Mouse (Mus musculus) neural tube, embryonic 11.5 days (tissue): ENCODE measurements around the gene Rnf181. TPM values are rescaled to one million over a fixed set of nuclear protein-coding genes. Genes with fewer than 3 reads are reported as not detected.

Experiments
- ATAC-seq: fragments of 200-750 bp; cut with Nextera tagmentation; 2 replicates; pipeline ENCODE4 v1.8.0; 2017; ENCODE audit warnings: moderate number of reproducible peaks, mild to moderate bottlenecking, moderate TSS enrichment, moderate library complexity; ENCODE audit not compliant: insufficient read depth, low FRiP score, low TSS enrichment
- DNase-seq: peaks from one replicate; pipeline ENCODE4 v3.0.0-alpha.2; 2015; ENCODE audit warnings: low spot score
- H3K27ac ChIP-seq: fragments of 300-500 bp; sonication (generic); 2 replicates; pipeline ENCODE4 v1.5.1; 2014; ENCODE audit warnings: low read depth, mild to moderate bottlenecking, low read length
- H3K27me3 ChIP-seq: fragments of 300-500 bp; sonication (generic); 2 replicates; pipeline ENCODE4 v1.6.1; 2014; ENCODE audit warnings: mild to moderate bottlenecking, low read length, mixed read lengths; ENCODE audit not compliant: control insufficient read depth, insufficient read depth
- H3K36me3 ChIP-seq: fragments of 300-500 bp; sonication (generic); 2 replicates; pipeline ENCODE4 v1.6.1; 2014; ENCODE audit warnings: mild to moderate bottlenecking, low read length, moderate library complexity, mixed read lengths; ENCODE audit not compliant: control insufficient read depth, insufficient read depth
- H3K4me1 ChIP-seq: fragments of 300-500 bp; sonication (generic); 2 replicates; pipeline ENCODE4 v1.6.1; 2014; ENCODE audit warnings: low read length, mixed read lengths; ENCODE audit not compliant: control insufficient read depth, insufficient read depth
- H3K4me2 ChIP-seq: fragments of 300-500 bp; sonication (generic); 2 replicates; pipeline ENCODE4 v1.6.1; 2014; ENCODE audit warnings: low read depth, mild to moderate bottlenecking, moderate library complexity
- H3K4me3 ChIP-seq: fragments of 300-500 bp; sonication (generic); 2 replicates; pipeline ENCODE4 v1.5.1; 2014; ENCODE audit warnings: low read depth, low read length
- H3K9ac ChIP-seq: fragments of 300-500 bp; sonication (generic); 2 replicates; pipeline ENCODE4 v1.6.1; 2014; ENCODE audit warnings: mild to moderate bottlenecking, low read length
- H3K9me3 ChIP-seq: fragments of 300-500 bp; sonication (generic); 2 replicates; pipeline ENCODE4 v1.6.1; 2016; ENCODE audit warnings: low read length; ENCODE audit not compliant: control insufficient read depth
- WGBS: fragments of 180-500 bp; shearing (Covaris S2); extraction: QIAGEN DNeasy Blood & Tissue Kit; methylation state at CpG from one replicate; pipeline ENCODE4 v1.1.7; 2014; 5-methylcytosine and 5-hydroxymethylcytosine counted together
- polyA plus RNA-seq: library from polyadenylated mRNA; unstranded; fragments of >200 nt; fragmentation: Nextera tagmentation; extraction: Ambion mirVana; gene quantifications from 2 replicates; pipeline ENCODE4 v1.2.1, GENCODE M21; 2014

Rnf181 gene
- polyA plus RNA-seq, 1 experiment from 2014 or later, result 114 TPM

DNA sequence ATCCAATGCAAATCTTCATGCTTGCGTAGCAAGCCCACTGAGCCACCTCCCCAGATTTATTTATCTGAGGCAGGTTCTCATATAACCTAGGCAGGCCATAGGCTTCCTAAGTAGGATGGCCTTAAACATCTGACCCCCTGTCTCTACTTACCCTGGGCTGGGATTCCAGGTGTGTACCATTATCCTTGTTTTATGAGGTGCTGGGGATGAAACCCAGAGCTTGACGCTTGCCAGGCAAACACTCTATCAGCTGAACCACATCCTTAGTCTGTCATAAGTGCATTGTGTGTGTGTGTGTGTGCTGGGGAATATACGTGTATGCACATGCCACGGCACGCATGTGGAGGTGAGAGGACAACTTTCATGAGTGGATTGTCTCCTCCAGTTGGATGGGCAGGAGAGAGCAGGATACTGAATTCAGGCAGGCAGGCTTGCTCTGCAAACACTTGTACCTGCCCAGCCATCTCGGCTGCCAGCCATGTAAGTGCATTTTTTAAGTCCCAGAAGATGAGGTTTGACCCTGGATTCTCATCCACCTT, 22.1 kb upstream of the Rnf181 start:
- ATAC-seq, result no peak
- 82% methylated on average over 6 of the region's 6 CpGs for WGBS
- Histone ChIP-seq H3K36me3 (no peaks in the 10 kb centered on the region), H3K9me3 (no peaks in the 10 kb centered on the region), H3K4me2 (no peak overlapping the region), H3K27me3 (0 out of 2 replicates have a peak, but pooled peaks cover 5% of the 10 kb centered on the region), H3K9ac (no peak overlapping the region), H3K4me1 (peaks cover 5% of the 10 kb centered on the region; the same call in 1 of the 2 replicates), H3K27ac (no peak overlapping the region), H3K4me3 (no peak overlapping the region)
- DNase-seq, result no peak

DNA sequence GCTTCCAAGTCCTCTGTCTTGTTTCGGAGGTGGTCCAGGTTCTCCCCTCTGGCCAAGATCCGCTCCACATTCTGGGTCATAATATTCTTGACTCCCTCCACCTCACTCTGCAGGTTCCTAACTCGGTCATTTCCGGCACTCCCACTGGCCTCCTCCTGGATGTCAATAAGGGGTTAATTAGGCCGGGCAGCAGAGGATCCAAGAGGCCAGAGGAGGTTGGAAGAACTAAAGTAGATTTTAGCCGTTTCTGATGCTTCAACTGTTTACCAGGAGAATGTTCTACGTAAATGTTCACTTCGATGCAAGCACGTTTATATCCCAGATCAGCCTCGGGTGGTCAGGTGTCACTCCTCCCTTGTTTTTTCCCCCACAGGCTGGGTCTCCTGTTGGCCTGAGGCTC, 21.5 kb upstream of the Rnf181 start:
- no peak overlapping the region for H3K9ac ChIP-seq
- DNase-seq (no peak), ATAC-seq (no peak)
- whole genome bisulfite sequencing, result 67% methylated on average over 10 of the region's 10 CpGs
- no peak overlapping the region for H3K4me2 ChIP-seq
- peaks cover 5% of the 10 kb centered on the region; the same call in 1 of the 2 replicates for H3K4me1 ChIP-seq
- H3K27ac ChIP-seq, result no peak overlapping the region
- no peaks in the 10 kb centered on the region for H3K9me3 ChIP-seq
- no peaks in the 10 kb centered on the region for H3K36me3 ChIP-seq
- H3K27me3 ChIP-seq, result 0 out of 2 replicates have a peak, but pooled peaks cover 5% of the 10 kb centered on the region
- no peak overlapping the region for H3K4me3 ChIP-seq

GRCm38 (mm10) chr6:72387816-72388215, 21.1 kb upstream of the Rnf181 start:
- 79% methylated on average over 3 of the region's 3 CpGs for WGBS
- no peaks in the 10 kb centered on the region for H3K36me3 ChIP-seq
- H3K27me3 ChIP-seq, result 0 out of 2 replicates have a peak, but pooled peaks cover 5% of the 10 kb centered on the region
- H3K27ac ChIP-seq, result no peak overlapping the region
- DNase-seq (no peak), ATAC-seq (no peak)
- peaks cover 5% of the 10 kb centered on the region; the same call in 1 of the 2 replicates for H3K4me1 ChIP-seq
- H3K9ac ChIP-seq, result no peak overlapping the region
- H3K4me2 ChIP-seq, result no peak overlapping the region
- no peak overlapping the region for H3K4me3 ChIP-seq
- no peaks in the 10 kb centered on the region for H3K9me3 ChIP-seq

DNA sequence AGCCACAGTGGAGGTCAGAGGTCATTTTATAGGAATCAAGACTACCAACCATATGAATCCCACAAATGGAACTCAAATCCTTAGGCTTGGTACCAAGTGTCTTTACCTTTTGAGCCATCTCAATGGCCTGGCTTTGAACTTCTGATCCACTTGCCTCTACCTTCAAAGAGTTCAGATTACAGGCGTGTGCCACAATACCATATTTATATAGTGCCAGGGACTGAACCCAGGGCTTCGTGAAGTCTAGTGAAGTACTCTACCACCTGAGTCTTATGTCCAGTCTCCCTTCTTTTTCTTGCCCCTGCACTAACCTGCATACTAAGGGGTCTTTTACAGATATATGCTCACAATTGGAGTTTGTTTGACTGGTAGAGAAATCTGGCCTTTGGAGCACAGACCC, 19.8 kb upstream of the Rnf181 start:
- no peaks in the 10 kb centered on the region for H3K9me3 ChIP-seq
- no peak overlapping the region for H3K9ac ChIP-seq
- H3K4me3 ChIP-seq, result no peak overlapping the region
- H3K4me2 ChIP-seq, result no peak overlapping the region
- H3K27ac ChIP-seq, result no peak overlapping the region
- 0 out of 2 replicates have a peak, but pooled peaks cover 5% of the 10 kb centered on the region for H3K27me3 ChIP-seq
- peaks cover 5% of the 10 kb centered on the region; the same call in 1 of the 2 replicates for H3K4me1 ChIP-seq
- DNase-seq, result no peak
- no peaks in the 10 kb centered on the region for H3K36me3 ChIP-seq
- ATAC-seq, result no peak
- WGBS, result 89% methylated on average over 2 of the region's 2 CpGs

GRCm38 (mm10) chr6:72385258-72385657, 18.5 kb upstream of the Rnf181 start:
- ATAC-seq, result no peak
- Histone ChIP-seq H3K27ac (no peak overlapping the region), H3K9ac (no peak overlapping the region), H3K9me3 (no peaks in the 10 kb centered on the region), H3K4me3 (no peak overlapping the region), H3K4me1 (peaks cover 8% of the 10 kb centered on the region; the same call in 1 of the 2 replicates), H3K27me3 (peaks cover 9% of the 10 kb centered on the region; the same call in 1 of the 2 replicates), H3K36me3 (no peaks in the 10 kb centered on the region), H3K4me2 (no peak overlapping the region)
- DNase-seq, result no peak
- 85% methylated on average over 4 of the region's 4 CpGs for WGBS

DNA sequence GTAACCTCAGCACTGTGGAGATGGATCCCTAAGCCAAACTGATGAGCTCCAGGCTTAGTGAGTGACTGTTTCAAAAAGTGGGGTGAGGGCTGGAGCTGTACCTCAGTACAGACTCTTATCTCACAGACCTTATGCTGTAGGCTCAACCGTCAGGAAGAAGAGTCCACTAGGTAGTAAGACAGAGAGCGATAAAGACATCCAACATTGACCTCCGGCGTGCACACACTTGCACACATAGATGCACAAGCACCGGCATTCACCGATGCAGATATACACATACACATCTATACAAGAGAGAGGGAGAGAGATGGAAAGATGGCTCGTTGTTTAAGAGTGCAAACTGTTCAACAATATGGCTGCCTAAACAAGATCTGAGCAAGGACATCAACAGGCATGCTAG, 17.2 kb upstream of the Rnf181 start:
- Histone ChIP-seq H3K4me1 (peaks cover 4% of the 10 kb centered on the region; the same call in 1 of the 2 replicates), H3K4me3 (no peak overlapping the region), H3K27me3 (peaks cover 13% of the 10 kb centered on the region; the same call in 1 of the 2 replicates), H3K9ac (no peak overlapping the region), H3K27ac (no peak overlapping the region), H3K9me3 (no peaks in the 10 kb centered on the region), H3K4me2 (no peak overlapping the region), H3K36me3 (no peaks in the 10 kb centered on the region)
- ATAC-seq (no peak), DNase-seq (no peak)
- WGBS, result 96% methylated on average over 7 of the region's 7 CpGs

DNA sequence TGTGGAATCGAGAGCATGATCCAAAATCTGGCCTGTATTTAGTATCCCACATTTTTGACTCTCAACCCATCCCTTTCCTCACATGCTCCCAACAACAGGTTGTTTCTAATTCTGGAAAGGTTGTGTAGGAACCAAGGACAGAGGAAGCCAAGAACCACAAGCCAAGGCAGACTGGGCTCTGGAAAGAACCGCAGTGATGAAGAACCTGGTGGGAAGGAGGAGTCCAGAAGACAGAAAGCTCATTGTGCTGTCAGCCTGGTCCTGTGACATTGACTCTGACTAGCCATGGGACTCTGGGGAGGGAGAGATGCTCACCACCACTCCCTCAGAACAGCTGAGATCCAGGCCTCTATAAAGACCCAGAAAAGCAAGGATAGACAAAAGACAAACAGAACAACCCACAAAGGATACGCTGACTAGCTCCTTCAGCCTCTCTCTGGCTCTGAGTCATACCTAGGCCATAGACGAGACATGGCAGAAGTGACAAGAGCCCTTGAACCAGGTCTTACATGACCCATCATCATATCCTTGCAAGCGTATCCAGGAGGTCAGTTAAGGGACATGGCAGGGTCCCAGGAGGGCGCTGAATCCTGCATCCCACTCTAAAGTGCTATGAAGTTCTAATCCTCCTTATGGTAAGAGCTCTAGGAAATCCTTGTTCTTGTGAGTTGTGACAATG, 16.5 kb upstream of the Rnf181 start:
- ATAC-seq, result no peak
- no peak for DNase-seq
- Histone ChIP-seq H3K9me3 (no peaks in the 10 kb centered on the region), H3K4me3 (no peak overlapping the region), H3K36me3 (no peaks in the 10 kb centered on the region), H3K4me2 (no peak overlapping the region), H3K27me3 (peaks cover 15% of the 10 kb centered on the region; the same call in 1 of the 2 replicates), H3K9ac (no peak overlapping the region), H3K27ac (no peak overlapping the region), H3K4me1 (peaks cover 4% of the 10 kb centered on the region; the same call in 1 of the 2 replicates)
- WGBS, result 82% methylated on average over 6 of the region's 6 CpGs

DNA sequence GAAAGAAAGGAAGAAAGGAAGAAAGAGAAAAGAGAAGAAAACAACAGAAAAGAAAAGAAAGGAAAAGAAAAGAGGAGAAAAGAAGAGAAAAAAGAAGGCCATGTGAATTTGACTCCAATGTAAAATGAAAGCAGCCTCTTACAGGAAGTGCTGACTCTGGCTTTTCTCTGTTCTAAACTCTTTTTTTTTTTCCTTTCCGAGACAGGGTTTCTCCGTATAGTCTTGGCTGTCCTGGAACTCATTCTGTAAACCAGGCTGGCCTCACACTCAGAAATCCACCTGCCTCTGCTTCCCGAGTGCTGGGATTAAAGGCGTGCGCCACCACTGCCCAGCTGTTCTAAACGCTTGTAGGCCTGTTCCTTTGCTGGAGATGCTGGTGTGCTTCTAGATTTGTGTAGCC, 15.7 kb upstream of the Rnf181 start:
- ATAC-seq (no peak), DNase-seq (no peak)
- Histone ChIP-seq H3K36me3 (no peaks in the 10 kb centered on the region), H3K9ac (no peak overlapping the region), H3K4me3 (no peak overlapping the region), H3K4me2 (no peak overlapping the region), H3K4me1 (peaks cover 4% of the 10 kb centered on the region; the same call in 1 of the 2 replicates), H3K9me3 (no peaks in the 10 kb centered on the region), H3K27me3 (peaks cover 15% of the 10 kb centered on the region; the same call in 1 of the 2 replicates), H3K27ac (no peak overlapping the region)
- WGBS, result 84% methylated on average over 6 of the region's 6 CpGs
